Mouse (Mus musculus) limb, embryonic 10.5 days (tissue): ENCODE measurements around the gene Fbxo27. TPM values are rescaled to one million over a fixed set of nuclear protein-coding genes. Genes with fewer than 3 reads are reported as not detected.

Experiments used
- DNase-seq: peaks from one replicate; pipeline ENCODE4 v3.0.0-alpha.2; 2017; ENCODE audit warnings: low spot score
- H3K27ac ChIP-seq: fragments of 300-500 bp; sonication (generic); 2 replicates; pipeline ENCODE4 v1.5.1; 2016; ENCODE audit warnings: mild to moderate bottlenecking
- H3K27me3 ChIP-seq: fragments of 300-500 bp; sonication (generic); 2 replicates; pipeline ENCODE4 v1.6.1; 2016; ENCODE audit warnings: low read depth, mild to moderate bottlenecking; ENCODE audit not compliant: poor library complexity, severe bottlenecking
- H3K36me3 ChIP-seq: fragments of 300-500 bp; sonication (generic); 2 replicates; pipeline ENCODE4 v1.6.1; 2016; ENCODE audit warnings: mild to moderate bottlenecking, moderate library complexity
- H3K4me1 ChIP-seq: fragments of 300-500 bp; sonication (generic); 2 replicates; pipeline ENCODE4 v1.6.1; 2016
- H3K4me3 ChIP-seq: fragments of 300-500 bp; sonication (generic); 2 replicates; pipeline ENCODE4 v1.5.1; 2016; ENCODE audit warnings: mild to moderate bottlenecking, moderate library complexity
- H3K9me3 ChIP-seq: fragments of 300-500 bp; sonication (generic); replicated peaks from 2 replicates; pipeline ENCODE4 v1.6.1; 2016; ENCODE audit warnings: mild to moderate bottlenecking
- WGBS: fragments of 180-500 bp; shearing (Covaris S2); methylation state at CpG from one replicate; pipeline ENCODE4 v1.1.7; 2016; 5-methylcytosine and 5-hydroxymethylcytosine counted together
- polyA plus RNA-seq: library from polyadenylated mRNA; unstranded; fragments of >200 nt; fragmentation: Nextera tagmentation; extraction: Ambion mirVana; gene quantifications from 2 replicates; pipeline ENCODE4 v1.2.1, GENCODE M21; 2016

The Fbxo27 gene
- polyA plus RNA-seq, 1 experiment from 2014 or later: 6.3 TPM

GRCm38 (mm10) chr7:28735701-28736100 is 43.1 kb downstream of the Fbxo27 start:
- no peaks in the 10 kb centered on the region for H3K9me3 ChIP-seq
- no peak overlapping the region for H3K4me3 ChIP-seq
- peaks cover 17% of the 10 kb centered on the region for H3K4me1 ChIP-seq
- H3K36me3 ChIP-seq: peaks cover 64% of the 10 kb centered on the region
- 78% methylated on average over 6 of the region's 6 CpGs for WGBS
- no peak for DNase-seq
- H3K27me3 ChIP-seq: peaks cover 18% of the 10 kb centered on the region; the same call in 1 of the 2 replicates
- H3K27ac ChIP-seq: no peak overlapping the region

GRCm38 (mm10) chr7:28739829-28740228 is 47.2 kb downstream of the Fbxo27 start:
- Histone ChIP-seq H3K4me3 (no peak overlapping the region), H3K36me3 (peaks cover 64% of the 10 kb centered on the region), H3K9me3 (no peaks in the 10 kb centered on the region), H3K27ac (no peak overlapping the region), H3K27me3 (no peaks in the 10 kb centered on the region), H3K4me1 (peaks cover 13% of the 10 kb centered on the region)
- DNase-seq: no peak
- 96% methylated on average over 21 of the region's 21 CpGs for WGBS

GRCm38 (mm10) chr7:28740949-28741348 is 48.3 kb downstream of the Fbxo27 start:
- H3K27me3 ChIP-seq: no peaks in the 10 kb centered on the region
- H3K9me3 ChIP-seq: no peaks in the 10 kb centered on the region
- H3K27ac ChIP-seq: peak overlapping the region; percentile 95
- peaks cover 65% of the 10 kb centered on the region for H3K36me3 ChIP-seq
- H3K4me1 ChIP-seq: peaks cover 13% of the 10 kb centered on the region
- WGBS: 46% methylated on average over 9 of the region's 9 CpGs
- peak overlapping the region; percentile 73 for H3K4me3 ChIP-seq
- no peak for DNase-seq

- H3K27ac ChIP-seq: peak overlapping the region; percentile 95
- no peaks in the 10 kb centered on the region for H3K9me3 ChIP-seq
- peaks cover 13% of the 10 kb centered on the region for H3K4me1 ChIP-seq
- H3K36me3 ChIP-seq: peaks cover 65% of the 10 kb centered on the region
- peak overlapping the region; percentile 73 for H3K4me3 ChIP-seq
- WGBS: 2% methylated on average over 13 of the region's 13 CpGs
- no peaks in the 10 kb centered on the region for H3K27me3 ChIP-seq
- DNase-seq: no peak
These were observed 48.7 kb downstream of the Fbxo27 start for GRCm38 (mm10) chr7:28741368-28741708.

- Histone ChIP-seq H3K9me3 (no peaks in the 10 kb centered on the region), H3K4me3 (peak within 1 kb of the TSS; percentile 73), H3K27me3 (no peaks in the 10 kb centered on the region), H3K36me3 (peaks cover 65% of the 10 kb centered on the region), H3K27ac (peak within 1 kb of the TSS; percentile 95), H3K4me1 (peaks cover 13% of the 10 kb centered on the region)
- under 1% methylated on average over 39 of the region's 39 CpGs for WGBS
- peak; percentile 96 for DNase-seq
These were observed 49.2 kb downstream of the Fbxo27 start, which contains the start of the genes Mrps12 and Sars2 for GRCm38 (mm10) chr7:28741709-28742438. TSS of gene Mrps12 (minus strand) at chr7:28741820. TSS of gene Sars2 (plus strand) at chr7:28741992.

Other genes starting within 250 kb of the Fbxo27 start
- 4.1 and 5.0 TPM in 2 replicates for gene Lrfn1, start 240.9 kb upstream of the Fbxo27 start, polyA plus RNA-seq
- gene Ifnl2, start 182.4 kb upstream of the Fbxo27 start, polyA plus RNA-seq: not detected in 2 replicates
- gene Ifnl3, start 170.0 kb upstream of the Fbxo27 start, polyA plus RNA-seq: not detected in 2 replicates
- gene Sycn, start 152.0 kb upstream of the Fbxo27 start, polyA plus RNA-seq: not detected in 2 replicates
- gene Nccrp1, start 145.6 kb upstream of the Fbxo27 start, polyA plus RNA-seq: not detected in 2 replicates
- 38.2 and 40.2 TPM in 2 replicates for gene Samd4b, start 94.7 kb upstream of the Fbxo27 start, polyA plus RNA-seq
- 64.9 and 69.8 TPM in 2 replicates for gene Pak4, start 94.7 kb upstream of the Fbxo27 start, polyA plus RNA-seq
- gene Acp7, start 61.5 kb upstream of the Fbxo27 start, polyA plus RNA-seq: not detected in 2 replicates
- gene Fbxo17, start 24.0 kb downstream of the Fbxo27 start, polyA plus RNA-seq: 12.7 and 16.1 TPM in 2 replicates
- 152 and 186 TPM in 2 replicates for gene Mrps12, start 49.0 kb downstream of the Fbxo27 start, polyA plus RNA-seq
- gene Sars2, start 49.1 kb downstream of the Fbxo27 start, polyA plus RNA-seq: 43.9 and 46.4 TPM in 2 replicates
- not detected in 2 replicates for gene Ccer2, start 63.3 kb downstream of the Fbxo27 start, polyA plus RNA-seq
- 59.8 and 74.5 TPM in 2 replicates for gene Sirt2, start 73.9 kb downstream of the Fbxo27 start, polyA plus RNA-seq
- 50.5 and 63.1 TPM in 2 replicates for gene Nfkbib, start 74.7 kb downstream of the Fbxo27 start, polyA plus RNA-seq
- gene Rinl, start 96.1 kb downstream of the Fbxo27 start, polyA plus RNA-seq: 2.7 and 3.0 TPM in 2 replicates
- gene Hnrnpl, start 115.7 kb downstream of the Fbxo27 start, polyA plus RNA-seq: 335 and 336 TPM in 2 replicates
- gene Ech1, start 132.4 kb downstream of the Fbxo27 start, polyA plus RNA-seq: 69.1 and 90.7 TPM in 2 replicates
- gene Lgals4, start 141.0 kb downstream of the Fbxo27 start, polyA plus RNA-seq: 2.7 and 4.1 TPM in 2 replicates
- gene Lgals7, start 171.0 kb downstream of the Fbxo27 start, polyA plus RNA-seq: 0.41 and 0.73 TPM in 2 replicates
- gene Capn12, start 188.6 kb downstream of the Fbxo27 start, polyA plus RNA-seq: 0.44 and 0.48 TPM in 2 replicates